Comparison of ENCODE assay signal across 15 mouse cellular contexts in genomic region chr6:12457451-12457850, GRCm38 (mm10).
"Had no signal": no experiment of that assay in that cellular context is flagged by ENCODE, and none has a peak within 500 bp of the region (broad histone marks: within the 10 kb centered on the region; RNA-seq: fewer than 3 reads in every experiment).

No protein-coding gene starts in this region.

- H3K36me3 ChIP-seq: neural tube, embryonic 13.5 days; stomach, embryonic 15.5 days had no signal

- H3K4me2 ChIP-seq: neural tube, embryonic 13.5 days; stomach, embryonic 15.5 days had no signal

- H3K4me1 ChIP-seq: neural tube, embryonic 13.5 days; stomach, embryonic 15.5 days had no signal

- DNase-seq: retina, postnatal 1 day; right cerebral cortex, adult 18-20 months; right cerebral cortex, postnatal 14 days; right cerebral cortex, postnatal 25 days; right cerebral cortex, postnatal 4 days; spleen, adult 18-20 months; thymus, adult 18-20 months; thymus, adult 2 months; thymus, postnatal 14 days; thymus, postnatal 25 days; thymus, postnatal 36 days; thymus, postnatal 4 days had no signal

- H3K9me3 ChIP-seq: neural tube, embryonic 13.5 days; stomach, embryonic 15.5 days had no signal

- H3K9ac ChIP-seq: neural tube, embryonic 13.5 days; stomach, embryonic 15.5 days had no signal

- H3K27ac ChIP-seq: neural tube, embryonic 13.5 days; stomach, embryonic 15.5 days; stomach, postnatal 0 days had no signal

- H3K4me3 ChIP-seq: neural tube, embryonic 13.5 days; stomach, embryonic 15.5 days had no signal

- H3K27me3 ChIP-seq: neural tube, embryonic 13.5 days; stomach, embryonic 15.5 days had no signal
